Mouse (Mus musculus) forebrain, embryonic 12.5 days (tissue): ENCODE data around the gene A4gnt. TPM values are rescaled to one million over a fixed set of nuclear protein-coding genes. Genes with fewer than 3 reads are reported as not detected.
A peak's percentile ranks its signal among the peaks of the same experiment; 100 is the strongest.
"Not testable (repeated sequence)": the region's sequence is repeated elsewhere in the genome, so short reads cannot be mapped to it uniquely, and the experiment has no call there.

Source experiments
- ATAC-seq: fragments of 200-750 bp; cut with Nextera tagmentation; 2 replicates; pipeline ENCODE4 v1.8.0; 2017; ENCODE audit warnings: moderate TSS enrichment; ENCODE audit not compliant: low FRiP score
- H3K27ac ChIP-seq: fragments of 300-500 bp; sonication (generic); 2 replicates; pipeline ENCODE4 v1.5.1; 2016; ENCODE audit warnings: mild to moderate bottlenecking
- H3K27me3 ChIP-seq: fragments of 300-500 bp; sonication (generic); 2 replicates; pipeline ENCODE4 v1.6.1; 2016; ENCODE audit warnings: mild to moderate bottlenecking
- H3K36me3 ChIP-seq: fragments of 300-500 bp; sonication (generic); replicated peaks from 2 replicates; pipeline ENCODE4 v1.6.1; 2016; ENCODE audit warnings: mild to moderate bottlenecking
- H3K4me1 ChIP-seq: fragments of 300-500 bp; sonication (generic); 2 replicates; pipeline ENCODE4 v1.6.1; 2016
- H3K4me2 ChIP-seq: fragments of 300-500 bp; sonication (generic); 2 replicates; pipeline ENCODE4 v1.6.1; 2016; ENCODE audit warnings: mild to moderate bottlenecking, moderate library complexity
- H3K4me3 ChIP-seq: fragments of 300-500 bp; sonication (generic); replicated peaks from 2 replicates; pipeline ENCODE4 v1.5.1; 2016; ENCODE audit warnings: mild to moderate bottlenecking
- H3K9ac ChIP-seq: fragments of 300-500 bp; sonication (generic); 2 replicates; pipeline ENCODE4 v1.6.1; 2016; ENCODE audit warnings: mild to moderate bottlenecking
- H3K9me3 ChIP-seq: fragments of 300-500 bp; sonication (generic); 2 replicates; pipeline ENCODE4 v1.6.1; 2016
- WGBS: fragments of 180-500 bp; shearing (Covaris S2); methylation state at CpG from one replicate; pipeline ENCODE4 v1.1.7; 2016; 5-methylcytosine and 5-hydroxymethylcytosine counted together
- polyA plus RNA-seq: library from polyadenylated mRNA; unstranded; fragments of >200 nt; fragmentation: Nextera tagmentation; extraction: Ambion mirVana; gene quantifications from 2 replicates; pipeline ENCODE4 v1.2.1, GENCODE M21; 2016

Gene A4gnt
- polyA plus RNA-seq, result not detected in 2 replicates

DNA sequence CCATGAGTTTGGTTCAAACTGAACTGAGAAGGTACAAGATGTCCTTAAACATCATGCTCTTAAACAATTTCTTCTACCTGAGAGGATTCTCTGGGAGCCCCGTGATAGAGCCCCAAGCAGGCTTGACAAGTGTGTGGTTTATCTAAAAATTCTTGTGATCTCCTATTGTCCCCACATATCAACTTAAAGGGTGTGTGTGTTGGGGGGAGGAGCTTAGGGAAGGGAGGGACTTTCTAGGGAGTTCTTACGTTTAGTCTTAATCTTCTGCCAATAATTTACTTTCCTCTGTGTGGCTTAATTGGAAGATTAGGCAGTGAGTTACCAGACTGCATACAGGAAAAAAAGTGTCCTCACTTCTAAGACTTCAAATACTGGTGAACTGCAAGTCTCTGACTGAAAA lies at the start of gene A4gnt:
Gene A4gnt (plus strand): TSS at position 301 of the 400 bp plus-strand sequence.
- no peaks in the 10 kb centered on the region for H3K36me3 ChIP-seq
- no peak for ATAC-seq
- H3K4me2 ChIP-seq, result no peak within 1 kb of the TSS
- no peaks in the 10 kb centered on the region for H3K9me3 ChIP-seq
- H3K4me3 ChIP-seq, result no peak within 1 kb of the TSS
- H3K4me1 ChIP-seq, result no peaks in the 10 kb centered on the region
- H3K27me3 ChIP-seq, result no peaks in the 10 kb centered on the region
- WGBS, result 57% methylated on average over 2 of the region's 2 CpGs
- H3K27ac ChIP-seq, result no peak within 1 kb of the TSS
- no peak within 1 kb of the TSS for H3K9ac ChIP-seq

DNA sequence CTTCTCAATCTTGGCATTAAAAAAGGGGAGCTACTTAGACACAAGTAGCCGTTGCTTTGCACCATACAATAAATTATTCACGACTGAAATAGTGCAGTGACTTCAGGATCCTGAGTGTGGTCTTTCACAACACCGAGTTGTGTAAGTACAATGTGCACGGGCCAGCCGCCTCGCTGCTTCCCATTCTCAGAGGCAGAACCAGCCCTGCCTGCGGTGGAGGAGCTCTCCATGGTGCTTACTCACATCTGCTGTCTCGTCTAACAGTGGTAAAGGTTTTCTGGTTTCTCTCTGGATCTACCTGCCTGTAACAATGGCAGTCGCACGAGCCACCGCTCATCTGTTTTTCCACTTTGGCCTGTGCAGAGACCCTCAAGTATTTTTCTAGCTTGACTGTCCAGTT lies 48.6 kb upstream of the A4gnt start:
- H3K27me3 ChIP-seq, result no peaks in the 10 kb centered on the region
- H3K36me3 ChIP-seq, result no peaks in the 10 kb centered on the region
- H3K27ac ChIP-seq, result no peak overlapping the region
- 30% methylated on average over 11 of the region's 11 CpGs for WGBS
- H3K4me3 ChIP-seq, result no peak overlapping the region
- H3K4me1 ChIP-seq, result peaks cover 9% of the 10 kb centered on the region
- ATAC-seq, result no peak
- no peak overlapping the region for H3K4me2 ChIP-seq
- no peak overlapping the region for H3K9ac ChIP-seq
- no peaks in the 10 kb centered on the region for H3K9me3 ChIP-seq

GRCm38 (mm10) chr9:99568023-99568346 lies 44.3 kb upstream of the A4gnt start:
- Histone ChIP-seq H3K4me1 (peaks cover 12% of the 10 kb centered on the region), H3K27ac (peak overlapping the region; percentile 94), H3K36me3 (no peaks in the 10 kb centered on the region), H3K9ac (peak overlapping the region; percentile 88), H3K9me3 (no peaks in the 10 kb centered on the region), H3K4me3 (peak overlapping the region; percentile 85), H3K4me2 (peak overlapping the region; percentile 92), H3K27me3 (peaks cover 11% of the 10 kb centered on the region)
- peak; percentile 53 for ATAC-seq
- 2% methylated on average over 15 of the region's 15 CpGs for WGBS

DNA sequence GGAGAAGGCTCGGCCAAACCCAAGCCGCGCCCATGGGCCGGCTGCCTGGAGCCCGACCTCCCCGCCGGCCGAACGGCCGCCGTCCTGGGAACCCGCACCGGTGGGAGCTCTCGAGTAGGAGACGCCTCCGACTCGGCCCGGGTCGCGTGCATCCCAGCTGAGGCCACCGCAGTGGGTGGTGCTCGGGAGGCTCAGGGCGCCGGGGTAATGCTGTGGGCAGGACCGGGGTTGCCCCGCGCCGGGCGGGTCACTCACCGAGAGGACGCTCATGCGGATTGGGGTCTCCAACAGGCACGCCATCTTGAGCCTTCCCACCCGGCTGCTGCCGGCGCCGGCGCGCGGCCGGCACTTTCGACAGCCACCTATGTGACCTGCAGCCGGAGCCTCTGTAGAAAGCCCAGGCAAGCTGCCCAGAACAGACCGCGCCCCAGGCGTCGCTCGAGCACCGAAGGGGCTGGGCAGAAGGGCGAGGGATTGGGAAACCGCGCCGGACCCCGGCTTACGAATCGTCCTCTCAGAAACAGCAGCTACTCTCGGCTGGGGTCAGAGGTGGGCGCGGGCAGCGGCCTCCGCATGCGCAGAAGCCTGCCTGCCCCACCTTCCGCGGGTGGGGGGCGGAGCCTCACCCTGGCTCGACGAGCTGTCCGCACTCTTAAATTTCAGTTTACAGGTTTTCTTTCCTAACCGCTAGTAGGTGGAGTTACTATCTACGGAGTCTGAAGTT lies 43.8 kb upstream of the A4gnt start, which contains the start of gene Armc8:
Gene Armc8 (minus strand): TSS at position 553 of the 724 bp plus-strand sequence.
- peak; percentile 96 for ATAC-seq
- Histone ChIP-seq H3K9me3 (no peaks in the 10 kb centered on the region), H3K36me3 (no peaks in the 10 kb centered on the region), H3K9ac (peak within 1 kb of the TSS; percentile 88), H3K4me2 (peak within 1 kb of the TSS; percentile 92), H3K4me3 (peak within 1 kb of the TSS; percentile 85), H3K4me1 (peaks cover 12% of the 10 kb centered on the region), H3K27ac (peak within 1 kb of the TSS; percentile 94), H3K27me3 (peaks cover 15% of the 10 kb centered on the region)
- WGBS, result under 1% methylated on average over 66 of the region's 70 CpGs

- WGBS, result 2% methylated on average over 9 of the region's 9 CpGs
- Histone ChIP-seq H3K36me3 (no peaks in the 10 kb centered on the region), H3K27ac (peak overlapping the region; percentile 94), H3K4me2 (peak overlapping the region; percentile 92), H3K4me3 (peak overlapping the region; percentile 85), H3K4me1 (peaks cover 12% of the 10 kb centered on the region), H3K27me3 (peaks cover 15% of the 10 kb centered on the region), H3K9ac (peak overlapping the region; percentile 88; the same call in 1 of the 2 replicates), H3K9me3 (no peaks in the 10 kb centered on the region)
- ATAC-seq, result peak; percentile 73
Observed at GRCm38 (mm10) chr9:99569071-99569397, 43.3 kb upstream of the A4gnt start.

DNA sequence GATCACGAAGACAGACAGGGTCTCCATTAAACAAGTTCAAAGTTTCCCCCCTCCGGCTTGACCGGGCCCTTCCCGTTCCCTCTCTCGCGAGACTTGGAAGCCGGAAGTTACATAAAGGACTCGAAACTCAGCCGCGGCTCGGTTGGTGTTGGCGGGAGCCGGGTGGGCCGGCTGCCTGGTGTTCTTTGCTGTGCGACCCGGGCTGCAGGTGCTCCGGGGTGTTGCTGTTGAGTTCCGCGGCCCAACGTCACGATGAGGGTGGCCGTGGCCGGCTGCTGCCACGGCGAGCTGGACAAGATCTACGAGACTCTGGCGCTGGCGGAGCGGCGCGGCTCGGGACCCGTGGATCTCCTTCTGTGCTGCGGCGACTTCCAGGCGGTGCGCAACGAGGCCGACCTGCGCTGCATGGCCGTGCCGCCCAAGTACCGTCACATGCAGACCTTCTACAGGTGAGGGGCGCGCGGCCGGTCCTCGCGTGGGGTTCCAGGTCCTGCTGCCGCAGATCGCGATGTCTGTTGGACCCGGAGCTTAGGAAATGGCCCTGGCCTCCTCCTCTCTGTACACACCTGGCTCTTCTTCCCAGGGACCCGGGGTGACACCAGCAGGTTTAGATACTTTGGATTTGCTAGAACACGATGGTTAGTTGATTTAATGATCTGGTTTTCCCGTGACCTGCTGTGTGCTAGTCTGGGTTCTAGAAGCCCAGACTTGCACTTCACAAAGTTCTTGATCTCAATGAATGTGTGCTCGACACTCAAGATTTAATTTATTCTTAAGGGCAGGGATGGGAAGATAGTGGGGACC lies 36.4 kb upstream of the A4gnt start, which contains the start of gene Dbr1:
Gene Dbr1 (plus strand): TSS at position 123 of the 804 bp plus-strand sequence.
- ATAC-seq, result peak; percentile 96
- Histone ChIP-seq H3K9me3 (no peaks in the 10 kb centered on the region), H3K36me3 (peaks cover 9% of the 10 kb centered on the region), H3K27me3 (peaks cover 19% of the 10 kb centered on the region), H3K4me1 (peaks cover 11% of the 10 kb centered on the region), H3K4me3 (peak within 1 kb of the TSS; percentile 91), H3K27ac (peak within 1 kb of the TSS; percentile 85), H3K4me2 (peak within 1 kb of the TSS; percentile 79), H3K9ac (peak within 1 kb of the TSS; percentile 93)
- WGBS, result under 1% methylated on average over 57 of the region's 57 CpGs

DNA sequence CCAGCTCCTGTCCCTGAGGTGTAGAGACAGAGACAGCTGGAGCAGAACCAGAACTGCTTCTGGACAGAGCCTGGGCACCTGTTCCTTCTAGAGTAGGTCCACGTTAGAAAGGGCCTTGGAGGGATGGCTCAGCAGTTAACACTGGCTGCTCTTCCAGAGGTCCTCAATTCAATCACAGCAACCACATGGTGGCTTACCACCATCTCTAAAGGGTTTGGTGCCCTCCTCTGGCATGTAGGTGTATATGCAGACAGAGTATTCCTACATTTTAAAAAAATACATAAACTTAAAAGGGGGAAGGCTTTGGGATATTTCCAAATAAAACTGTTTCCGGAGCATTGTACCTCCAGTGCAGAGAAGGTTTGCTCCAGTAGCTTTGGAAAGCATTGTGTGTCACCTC lies 31.6 kb upstream of the A4gnt start:
- Histone ChIP-seq H3K9ac (no peak overlapping the region), H3K27me3 (no peaks in the 10 kb centered on the region), H3K4me3 (no peak overlapping the region), H3K9me3 (no peaks in the 10 kb centered on the region), H3K27ac (no peak overlapping the region), H3K4me1 (peaks cover 11% of the 10 kb centered on the region), H3K4me2 (no peak overlapping the region), H3K36me3 (peaks cover 49% of the 10 kb centered on the region)
- no peak for ATAC-seq
- WGBS, result 56% methylated on average over 2 of the region's 2 CpGs

GRCm38 (mm10) chr9:99587505-99588202 lies 24.6 kb upstream of the A4gnt start:
- Histone ChIP-seq H3K4me3 (no peak overlapping the region), H3K9ac (no peak overlapping the region), H3K36me3 (peaks cover 24% of the 10 kb centered on the region), H3K27me3 (no peaks in the 10 kb centered on the region), H3K9me3 (no peaks in the 10 kb centered on the region), H3K27ac (no peak overlapping the region), H3K4me1 (no peaks in the 10 kb centered on the region), H3K4me2 (no peak overlapping the region)
- ATAC-seq, result no peak; the same call in 1 of the 2 replicates
- 29% methylated on average over 8 of the region's 8 CpGs for WGBS

GRCm38 (mm10) chr9:99591144-99591543 lies 21.2 kb upstream of the A4gnt start:
- Histone ChIP-seq H3K4me2 (no peak overlapping the region), H3K4me1 (no peaks in the 10 kb centered on the region), H3K27me3 (no peaks in the 10 kb centered on the region), H3K9me3 (no peaks in the 10 kb centered on the region), H3K27ac (no peak overlapping the region), H3K4me3 (no peak overlapping the region), H3K36me3 (no peaks in the 10 kb centered on the region), H3K9ac (no peak overlapping the region)
- ATAC-seq, result no peak
- 74% methylated on average over 8 of the region's 8 CpGs for WGBS

- not testable (repeated sequence) for H3K9ac ChIP-seq, ATAC-seq, H3K9me3 ChIP-seq, H3K4me3 ChIP-seq, H3K4me2 ChIP-seq, H3K27ac ChIP-seq, H3K4me1 ChIP-seq, H3K36me3 ChIP-seq, H3K27me3 ChIP-seq
- WGBS, result 95% methylated on average over 6 of the region's 6 CpGs
Observed at GRCm38 (mm10) chr9:99599127-99599526, 13.2 kb upstream of the A4gnt start.

DNA sequence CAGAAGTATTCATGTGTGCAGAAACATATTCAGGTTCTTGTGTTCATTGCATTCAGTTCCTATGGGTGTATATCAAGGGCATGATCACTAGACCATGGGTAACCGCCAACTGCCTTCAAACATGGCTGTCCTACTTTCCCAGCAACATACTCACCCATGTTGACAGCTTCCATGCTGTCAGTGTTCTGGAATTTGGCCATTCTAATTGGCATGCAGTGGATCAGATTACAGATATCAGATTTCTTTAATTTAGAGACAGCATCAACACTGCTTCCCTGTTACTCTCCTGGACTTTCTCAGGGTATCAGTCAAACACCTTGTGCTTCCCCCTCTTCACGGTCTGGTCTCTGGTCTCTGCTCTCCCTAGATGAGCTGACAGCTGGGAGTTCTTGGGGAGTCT lies 8.7 kb upstream of the A4gnt start:
- WGBS, result 82% methylated on average over 2 of the region's 2 CpGs
- Histone ChIP-seq H3K27ac (no peak overlapping the region), H3K4me3 (no peak overlapping the region), H3K4me2 (no peak overlapping the region), H3K9ac (no peak overlapping the region), H3K4me1 (no peaks in the 10 kb centered on the region), H3K27me3 (no peaks in the 10 kb centered on the region), H3K9me3 (no peaks in the 10 kb centered on the region), H3K36me3 (no peaks in the 10 kb centered on the region)
- ATAC-seq, result no peak

DNA sequence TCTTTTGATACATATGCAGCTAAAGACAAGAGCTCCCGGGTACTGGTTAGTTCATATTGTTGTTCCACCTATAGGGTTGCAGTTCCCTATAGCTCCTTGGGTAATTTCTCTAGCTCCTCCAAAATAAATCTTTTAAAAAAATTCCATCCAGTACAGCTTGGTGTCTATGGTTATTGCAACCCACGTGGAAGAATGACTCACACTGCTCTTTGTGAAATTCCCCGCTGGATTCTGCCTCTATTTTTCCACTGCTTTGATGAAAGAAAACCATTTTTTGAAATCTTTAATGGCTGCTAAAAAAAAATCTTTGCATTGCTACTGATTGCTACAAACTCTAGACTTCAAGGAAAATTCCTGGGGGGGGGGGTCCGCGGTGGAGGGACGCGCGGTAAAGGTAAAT lies 7.4 kb downstream of the A4gnt start:
- Histone ChIP-seq H3K4me1 (no peaks in the 10 kb centered on the region), H3K27me3 (no peaks in the 10 kb centered on the region), H3K36me3 (no peaks in the 10 kb centered on the region), H3K27ac (no peak overlapping the region), H3K9ac (no peak overlapping the region), H3K4me2 (no peak overlapping the region), H3K9me3 (no peaks in the 10 kb centered on the region), H3K4me3 (no peak overlapping the region)
- no peak for ATAC-seq
- WGBS, result 93% methylated on average over 8 of the region's 8 CpGs
